Mouse (Mus musculus): ENCODE results near the gene Kcnj10.
A peak's percentile ranks its signal among the peaks of the same experiment; 100 is the strongest.

The Kcnj10 gene

GRCm38 (mm10) chr1:172382090-172382489, 41.1 kb downstream of the Kcnj10 start:
- DNase-seq (ENCODE audit: low read depth), result no peak

GRCm38 (mm10) chr1:172387246-172387645, 46.2 kb downstream of the Kcnj10 start:
- no peak for DNase-seq (ENCODE audit: low read depth)

GRCm38 (mm10) chr1:172390769-172391168, 49.8 kb downstream of the Kcnj10 start:
- peak; percentile 48 for DNase-seq (ENCODE audit: low read depth)

GRCm38 (mm10) chr1:172391807-172392581, 51.0 kb downstream of the Kcnj10 start:
- DNase-seq (ENCODE audit: low read depth), result no peak

- no peak for DNase-seq (ENCODE audit: low read depth)
Measured at GRCm38 (mm10) chr1:172392643-172393170, 51.7 kb downstream of the Kcnj10 start.

GRCm38 (mm10) chr1:172393739-172394138, 52.7 kb downstream of the Kcnj10 start:
- DNase-seq (ENCODE audit: low read depth), result no peak

- DNase-seq (ENCODE audit: low read depth), result no peak
Measured at GRCm38 (mm10) chr1:172396996-172397752, 56.2 kb downstream of the Kcnj10 start.

- no peak for DNase-seq (ENCODE audit: low read depth)
Measured at GRCm38 (mm10) chr1:172406077-172406706, 65.2 kb downstream of the Kcnj10 start.

GRCm38 (mm10) chr1:172408996-172409395, 68.0 kb downstream of the Kcnj10 start:
- peak; percentile 70 for DNase-seq (ENCODE audit: low read depth)

GRCm38 (mm10) chr1:172409431-172409830, 68.4 kb downstream of the Kcnj10 start:
- no peak for DNase-seq (ENCODE audit: low read depth)

- peak; percentile 79 for DNase-seq (ENCODE audit: low read depth)
Measured at GRCm38 (mm10) chr1:172410806-172411205, 69.8 kb downstream of the Kcnj10 start.

- DNase-seq (ENCODE audit: low read depth), result peak; percentile 78
Measured at GRCm38 (mm10) chr1:172412204-172412603, 71.2 kb downstream of the Kcnj10 start.

GRCm38 (mm10) chr1:172413491-172414230, 72.7 kb downstream of the Kcnj10 start:
- DNase-seq (ENCODE audit: low read depth), result no peak

GRCm38 (mm10) chr1:172414231-172414585, 73.2 kb downstream of the Kcnj10 start:
- no peak for DNase-seq (ENCODE audit: low read depth)

GRCm38 (mm10) chr1:172415061-172415460, 74.1 kb downstream of the Kcnj10 start:
- DNase-seq (ENCODE audit: low read depth), result no peak

- no peak for DNase-seq (ENCODE audit: low read depth)
Measured at GRCm38 (mm10) chr1:172418173-172418572, 77.2 kb downstream of the Kcnj10 start.

GRCm38 (mm10) chr1:172418642-172419041, 77.6 kb downstream of the Kcnj10 start:
- DNase-seq (ENCODE audit: low read depth), result no peak

GRCm38 (mm10) chr1:172420181-172420580, 79.2 kb downstream of the Kcnj10 start:
- DNase-seq (ENCODE audit: low read depth), result no peak

- DNase-seq (ENCODE audit: low read depth), result no peak
Measured at GRCm38 (mm10) chr1:172423393-172423792, 82.4 kb downstream of the Kcnj10 start.

Measured in induced T-regulatory cell, adult 2 months (primary cell).